Mouse (Mus musculus) neural tube, embryonic 11.5 days (tissue): ENCODE measurements around the gene Tenm4. TPM values are rescaled to one million over a fixed set of nuclear protein-coding genes. Genes with fewer than 3 reads are reported as not detected.

ENCODE experiments used
- ATAC-seq: fragments of 200-750 bp; cut with Nextera tagmentation; 2 replicates; pipeline ENCODE4 v1.8.0; 2017; ENCODE audit warnings: moderate number of reproducible peaks, mild to moderate bottlenecking, moderate TSS enrichment, moderate library complexity; ENCODE audit not compliant: insufficient read depth, low FRiP score, low TSS enrichment
- DNase-seq: peaks from one replicate; pipeline ENCODE4 v3.0.0-alpha.2; 2015; ENCODE audit warnings: low spot score
- H3K27ac ChIP-seq: fragments of 300-500 bp; sonication (generic); 2 replicates; pipeline ENCODE4 v1.5.1; 2014; ENCODE audit warnings: low read depth, mild to moderate bottlenecking, low read length
- H3K27me3 ChIP-seq: fragments of 300-500 bp; sonication (generic); 2 replicates; pipeline ENCODE4 v1.6.1; 2014; ENCODE audit warnings: mild to moderate bottlenecking, low read length, mixed read lengths; ENCODE audit not compliant: control insufficient read depth, insufficient read depth
- H3K36me3 ChIP-seq: fragments of 300-500 bp; sonication (generic); 2 replicates; pipeline ENCODE4 v1.6.1; 2014; ENCODE audit warnings: mild to moderate bottlenecking, low read length, moderate library complexity, mixed read lengths; ENCODE audit not compliant: control insufficient read depth, insufficient read depth
- H3K4me1 ChIP-seq: fragments of 300-500 bp; sonication (generic); 2 replicates; pipeline ENCODE4 v1.6.1; 2014; ENCODE audit warnings: low read length, mixed read lengths; ENCODE audit not compliant: control insufficient read depth, insufficient read depth
- H3K4me2 ChIP-seq: fragments of 300-500 bp; sonication (generic); 2 replicates; pipeline ENCODE4 v1.6.1; 2014; ENCODE audit warnings: low read depth, mild to moderate bottlenecking, moderate library complexity
- H3K4me3 ChIP-seq: fragments of 300-500 bp; sonication (generic); 2 replicates; pipeline ENCODE4 v1.5.1; 2014; ENCODE audit warnings: low read depth, low read length
- H3K9ac ChIP-seq: fragments of 300-500 bp; sonication (generic); 2 replicates; pipeline ENCODE4 v1.6.1; 2014; ENCODE audit warnings: mild to moderate bottlenecking, low read length
- H3K9me3 ChIP-seq: fragments of 300-500 bp; sonication (generic); 2 replicates; pipeline ENCODE4 v1.6.1; 2016; ENCODE audit warnings: low read length; ENCODE audit not compliant: control insufficient read depth
- WGBS: fragments of 180-500 bp; shearing (Covaris S2); extraction: QIAGEN DNeasy Blood & Tissue Kit; methylation state at CpG from one replicate; pipeline ENCODE4 v1.1.7; 2014; 5-methylcytosine and 5-hydroxymethylcytosine counted together
- polyA plus RNA-seq: library from polyadenylated mRNA; unstranded; fragments of >200 nt; fragmentation: Nextera tagmentation; extraction: Ambion mirVana; gene quantifications from 2 replicates; pipeline ENCODE4 v1.2.1, GENCODE M21; 2014

Gene Tenm4
- polyA plus RNA-seq: 31.5 and 32.7 TPM in 2 replicates

DNA sequence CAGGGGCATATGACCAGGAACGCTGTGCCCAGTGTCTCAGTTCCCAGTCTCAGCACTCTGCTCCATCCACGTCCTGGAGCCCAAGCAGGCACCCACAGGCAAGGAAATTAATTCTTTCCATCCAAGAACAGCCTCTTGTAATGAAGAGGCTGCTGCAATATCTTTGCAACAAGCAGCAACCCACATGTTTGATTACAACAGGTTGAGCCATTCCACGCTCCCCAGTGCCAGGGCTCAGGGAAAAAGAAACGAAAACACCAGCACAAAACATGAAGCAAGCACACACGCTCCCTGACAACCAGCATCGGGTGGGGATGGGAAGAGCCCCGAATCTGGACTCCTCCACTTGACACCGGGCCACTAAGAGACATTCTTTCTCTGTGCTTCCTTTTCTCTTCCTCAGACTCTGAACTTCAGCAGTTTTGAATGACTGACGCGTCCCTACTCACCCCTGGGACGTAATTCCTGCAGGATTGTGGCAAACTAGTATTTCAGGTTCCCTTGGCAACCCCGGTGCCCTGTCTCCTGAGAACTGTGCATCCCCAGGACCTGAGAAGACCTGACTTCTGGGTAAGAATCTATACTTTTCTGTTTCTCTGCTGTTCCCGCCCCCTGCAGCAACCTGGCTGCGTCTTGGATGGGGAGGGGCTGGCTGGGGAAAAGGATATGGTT is at the start of gene Tenm4:
TSS of gene Tenm4 (plus strand) at position 323 of the 672 bp plus-strand sequence.
- Histone ChIP-seq H3K4me3 (no peak within 1 kb of the TSS), H3K27me3 (no peaks in the 10 kb centered on the region), H3K9ac (no peak within 1 kb of the TSS), H3K4me2 (no peak within 1 kb of the TSS), H3K27ac (no peak within 1 kb of the TSS), H3K36me3 (no peaks in the 10 kb centered on the region), H3K4me1 (peaks cover 8% of the 10 kb centered on the region), H3K9me3 (no peaks in the 10 kb centered on the region)
- 50% methylated on average over 14 of the region's 14 CpGs for WGBS
- DNase-seq (no peak), ATAC-seq (no peak)

DNA sequence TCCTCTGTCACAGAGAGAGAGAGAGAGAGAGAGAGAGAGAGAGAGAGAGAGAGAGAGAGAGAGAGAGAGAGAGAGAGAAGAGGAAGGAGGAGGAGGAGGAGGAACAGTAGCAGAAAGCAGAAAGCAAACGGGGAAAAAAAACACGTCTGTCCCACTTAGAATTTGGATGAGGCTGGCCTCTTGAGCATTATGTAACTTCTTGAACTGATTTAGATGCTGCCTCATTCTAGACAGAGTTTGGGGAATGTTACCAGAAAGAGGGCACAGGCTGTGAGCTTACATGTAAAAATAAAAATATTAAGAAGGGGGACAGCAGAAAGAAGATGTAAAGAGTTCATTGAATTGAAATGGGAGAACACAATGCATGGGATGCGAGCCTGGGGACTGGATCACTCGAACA is 40.3 kb upstream of the Tenm4 start:
- ATAC-seq (no peak), DNase-seq (no peak)
- H3K9ac ChIP-seq: no peak overlapping the region
- H3K27me3 ChIP-seq: no peaks in the 10 kb centered on the region
- 48% methylated on average over 4 of the region's 4 CpGs for WGBS
- no peak overlapping the region for H3K4me2 ChIP-seq
- H3K9me3 ChIP-seq: no peaks in the 10 kb centered on the region
- H3K4me1 ChIP-seq: no peaks in the 10 kb centered on the region
- H3K36me3 ChIP-seq: no peaks in the 10 kb centered on the region
- no peak overlapping the region for H3K4me3 ChIP-seq
- H3K27ac ChIP-seq: no peak overlapping the region

DNA sequence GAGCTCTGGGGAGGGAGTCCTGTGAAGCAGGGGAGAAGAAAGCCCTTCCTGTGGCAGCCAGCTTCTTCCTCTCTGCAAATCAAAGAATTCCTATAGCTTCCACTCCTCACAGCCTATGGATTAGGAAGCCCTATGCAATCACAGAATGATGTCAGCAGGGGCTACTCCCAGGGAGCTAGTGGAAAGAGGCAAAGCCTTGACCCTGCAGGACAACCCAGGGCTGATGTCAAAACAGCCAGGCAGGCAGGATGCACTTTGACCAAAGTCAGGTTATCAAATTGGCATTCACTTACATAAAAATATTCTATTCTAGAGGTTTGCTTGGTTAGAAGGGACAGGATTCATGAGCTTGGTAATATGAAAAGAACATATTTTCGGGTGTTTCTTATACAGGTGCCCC is 39.9 kb upstream of the Tenm4 start:
- Histone ChIP-seq H3K4me2 (no peak overlapping the region), H3K9ac (no peak overlapping the region), H3K4me1 (no peaks in the 10 kb centered on the region), H3K27me3 (no peaks in the 10 kb centered on the region), H3K27ac (no peak overlapping the region), H3K4me3 (no peak overlapping the region), H3K36me3 (no peaks in the 10 kb centered on the region), H3K9me3 (no peaks in the 10 kb centered on the region)
- no peak for DNase-seq
- WGBS: 86% methylated on average over 1 of the region's 1 CpGs
- no peak for ATAC-seq

DNA sequence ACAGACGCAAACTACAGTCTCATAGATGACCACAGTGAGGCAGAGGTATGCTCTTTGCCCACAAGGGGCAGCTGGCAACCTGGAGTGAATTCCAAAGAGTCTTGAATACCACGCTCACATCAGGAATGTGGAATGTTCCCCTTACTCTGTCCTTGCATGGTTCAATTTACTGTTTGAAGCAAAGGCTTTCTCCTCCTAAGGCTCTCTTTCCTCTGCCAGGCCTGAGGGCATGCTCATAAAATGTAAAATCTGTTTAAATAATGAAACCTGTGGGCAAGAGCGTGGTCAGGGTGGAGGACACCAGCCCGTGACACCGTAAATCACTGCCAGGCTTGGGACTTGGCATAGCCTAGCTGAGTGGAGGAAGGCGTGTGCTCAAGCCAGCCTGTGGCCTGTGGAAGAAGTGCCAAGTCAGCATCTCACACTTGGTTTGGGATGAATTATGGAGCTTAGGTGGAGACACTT is 34.5 kb upstream of the Tenm4 start:
- H3K9me3 ChIP-seq: no peaks in the 10 kb centered on the region
- ATAC-seq: no peak
- H3K36me3 ChIP-seq: no peaks in the 10 kb centered on the region
- H3K9ac ChIP-seq: no peak overlapping the region
- no peaks in the 10 kb centered on the region for H3K27me3 ChIP-seq
- no peak overlapping the region for H3K4me3 ChIP-seq
- no peak overlapping the region for H3K27ac ChIP-seq
- H3K4me2 ChIP-seq: no peak overlapping the region
- DNase-seq: no peak
- WGBS: 75% methylated on average over 6 of the region's 6 CpGs
- H3K4me1 ChIP-seq: no peaks in the 10 kb centered on the region

DNA sequence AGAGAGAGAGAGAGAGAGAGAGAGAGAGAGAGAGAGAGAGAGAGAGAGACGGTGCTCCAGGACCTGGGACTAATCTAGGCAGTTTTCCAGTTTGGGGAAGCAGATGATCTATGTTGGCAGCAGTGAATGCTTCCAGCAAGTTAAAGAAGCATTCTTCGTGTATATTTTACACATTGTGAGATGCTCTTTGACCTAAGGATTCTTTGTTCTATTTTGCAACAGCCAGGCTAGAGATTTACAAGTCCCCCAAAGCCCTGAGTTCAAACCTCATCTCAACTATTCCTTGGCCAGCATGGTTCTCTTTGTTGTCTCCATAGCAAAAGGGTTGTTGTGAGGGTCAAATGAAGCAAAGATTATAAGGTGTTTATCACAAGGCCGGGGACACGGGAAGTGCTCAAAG is 29.2 kb upstream of the Tenm4 start:
- Histone ChIP-seq H3K9ac (no peak overlapping the region), H3K27me3 (no peaks in the 10 kb centered on the region), H3K27ac (no peak overlapping the region), H3K4me1 (no peaks in the 10 kb centered on the region), H3K36me3 (no peaks in the 10 kb centered on the region), H3K4me3 (no peak overlapping the region), H3K4me2 (no peak overlapping the region), H3K9me3 (no peaks in the 10 kb centered on the region)
- ATAC-seq (no peak), DNase-seq (no peak)
- WGBS: 78% methylated on average over 4 of the region's 4 CpGs

DNA sequence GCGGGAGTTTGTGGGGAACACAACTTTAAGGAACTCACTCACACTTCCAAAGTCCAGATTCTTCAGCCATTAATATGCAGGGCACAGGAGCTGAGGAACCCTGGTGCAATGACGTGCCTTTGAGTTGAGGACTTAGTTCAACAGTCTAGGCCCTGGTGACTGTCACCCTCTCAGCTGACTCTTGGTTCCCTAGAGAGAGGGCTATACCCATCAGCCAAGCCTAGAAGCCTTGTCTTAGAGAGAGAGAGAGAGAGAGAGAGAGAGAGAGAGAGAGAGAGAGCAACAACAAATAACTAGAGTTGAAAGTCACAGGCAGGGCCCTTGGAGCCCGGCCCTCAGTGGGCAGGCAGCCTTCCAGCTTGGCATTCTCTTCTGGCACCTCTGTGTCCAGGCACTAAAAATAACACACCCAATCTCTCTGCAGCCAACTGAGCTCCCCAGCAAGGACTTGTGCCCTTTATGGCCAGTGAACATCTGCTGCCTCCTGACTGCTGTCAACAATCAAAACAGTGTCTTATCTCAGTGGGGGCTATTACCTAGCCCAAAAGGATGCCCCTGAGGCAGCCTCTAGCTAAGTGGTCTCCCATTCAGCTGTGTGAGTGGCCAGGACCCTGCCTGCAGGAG is 28.0 kb upstream of the Tenm4 start:
- no peak overlapping the region for H3K9ac ChIP-seq
- no peak overlapping the region for H3K27ac ChIP-seq
- H3K4me2 ChIP-seq: no peak overlapping the region
- no peak for DNase-seq
- H3K36me3 ChIP-seq: no peaks in the 10 kb centered on the region
- no peaks in the 10 kb centered on the region for H3K4me1 ChIP-seq
- H3K27me3 ChIP-seq: no peaks in the 10 kb centered on the region
- H3K4me3 ChIP-seq: no peak overlapping the region
- no peaks in the 10 kb centered on the region for H3K9me3 ChIP-seq
- 79% methylated on average over 3 of the region's 3 CpGs for WGBS
- ATAC-seq: no peak

DNA sequence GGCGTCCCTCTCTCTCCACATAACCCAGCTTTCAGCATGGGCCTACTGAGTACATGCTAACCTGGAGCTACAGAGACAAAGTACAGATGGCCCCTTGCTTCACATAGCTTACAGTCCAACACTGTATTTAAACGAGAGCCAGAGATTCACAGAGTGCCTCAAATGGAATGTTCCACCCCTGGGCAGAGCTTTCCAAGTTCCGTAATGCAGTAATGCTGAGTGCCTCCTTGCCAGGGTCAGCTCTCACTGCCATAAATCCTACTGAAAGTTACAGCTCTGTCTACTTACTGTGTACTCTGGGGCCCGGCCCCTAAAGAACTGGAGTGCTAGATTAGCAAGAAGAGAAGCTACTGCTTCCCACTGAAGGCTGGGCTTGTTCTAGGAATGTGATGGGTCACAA is 23.6 kb upstream of the Tenm4 start:
- no peaks in the 10 kb centered on the region for H3K9me3 ChIP-seq
- H3K27ac ChIP-seq: no peak overlapping the region
- H3K4me3 ChIP-seq: no peak overlapping the region
- ATAC-seq (no peak), DNase-seq (no peak)
- H3K36me3 ChIP-seq: no peaks in the 10 kb centered on the region
- no peak overlapping the region for H3K4me2 ChIP-seq
- H3K9ac ChIP-seq: no peak overlapping the region
- no peaks in the 10 kb centered on the region for H3K27me3 ChIP-seq
- no peaks in the 10 kb centered on the region for H3K4me1 ChIP-seq
- 73% methylated on average over 4 of the region's 4 CpGs for WGBS

DNA sequence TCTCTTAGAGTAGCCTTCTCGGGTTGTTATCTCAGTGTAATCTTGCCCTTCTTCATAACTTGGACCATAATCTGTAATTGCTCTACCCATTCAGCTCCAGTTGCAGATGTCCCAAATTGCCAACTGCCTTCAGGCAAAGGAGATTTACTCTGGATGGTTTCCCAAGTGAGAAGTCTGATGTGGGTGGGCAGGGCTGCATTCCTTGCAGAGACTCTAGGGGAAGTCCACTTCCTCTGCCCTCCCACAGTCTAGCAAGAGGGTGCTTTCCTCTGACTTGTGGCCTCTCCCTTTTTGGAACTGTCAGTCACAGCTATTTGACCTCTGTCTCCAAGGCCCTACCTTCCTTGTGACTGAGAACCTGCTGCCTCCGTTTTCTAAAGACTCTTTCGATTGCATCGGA is 22.9 kb upstream of the Tenm4 start:
- Histone ChIP-seq H3K27me3 (no peaks in the 10 kb centered on the region), H3K4me2 (no peak overlapping the region), H3K4me3 (no peak overlapping the region), H3K9me3 (no peaks in the 10 kb centered on the region), H3K36me3 (no peaks in the 10 kb centered on the region), H3K9ac (no peak overlapping the region), H3K4me1 (no peaks in the 10 kb centered on the region), H3K27ac (no peak overlapping the region)
- ATAC-seq (no peak), DNase-seq (no peak)
- 90% methylated on average over 4 of the region's 4 CpGs for WGBS

DNA sequence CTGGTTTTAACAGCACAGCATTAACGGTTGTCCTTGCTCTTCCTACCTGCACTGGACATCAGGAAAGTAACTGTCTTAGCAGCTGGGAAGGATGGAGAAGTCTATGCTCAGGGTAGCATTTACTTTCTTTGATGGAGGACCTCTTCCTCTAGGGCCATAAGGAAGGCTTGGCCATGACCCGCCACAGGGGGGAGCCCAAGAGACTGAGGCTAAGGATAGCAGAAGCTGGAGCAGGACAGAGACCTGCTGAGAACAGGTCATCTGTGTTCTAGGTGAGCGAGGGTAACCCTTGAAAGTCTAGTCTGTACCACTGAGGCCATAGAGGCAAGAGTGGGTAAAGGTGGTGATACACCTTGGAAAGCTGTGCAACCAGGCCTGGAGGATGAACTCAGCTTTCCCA is 19.8 kb upstream of the Tenm4 start:
- no peak for DNase-seq
- 60% methylated on average over 3 of the region's 3 CpGs for WGBS
- H3K36me3 ChIP-seq: no peaks in the 10 kb centered on the region
- H3K9me3 ChIP-seq: no peaks in the 10 kb centered on the region
- no peak for ATAC-seq
- H3K4me1 ChIP-seq: no peaks in the 10 kb centered on the region
- H3K9ac ChIP-seq: no peak overlapping the region
- H3K27ac ChIP-seq: no peak overlapping the region
- no peak overlapping the region for H3K4me2 ChIP-seq
- no peak overlapping the region for H3K4me3 ChIP-seq
- H3K27me3 ChIP-seq: no peaks in the 10 kb centered on the region
